Mouse (Mus musculus): ENCODE data around the gene Tpcn1. TPM values are rescaled to one million over a fixed set of nuclear protein-coding genes. Genes with fewer than 3 reads are reported as not detected.

Gene Tpcn1
- polyA plus RNA-seq, 1 experiment = 39.9 TPM

DNA sequence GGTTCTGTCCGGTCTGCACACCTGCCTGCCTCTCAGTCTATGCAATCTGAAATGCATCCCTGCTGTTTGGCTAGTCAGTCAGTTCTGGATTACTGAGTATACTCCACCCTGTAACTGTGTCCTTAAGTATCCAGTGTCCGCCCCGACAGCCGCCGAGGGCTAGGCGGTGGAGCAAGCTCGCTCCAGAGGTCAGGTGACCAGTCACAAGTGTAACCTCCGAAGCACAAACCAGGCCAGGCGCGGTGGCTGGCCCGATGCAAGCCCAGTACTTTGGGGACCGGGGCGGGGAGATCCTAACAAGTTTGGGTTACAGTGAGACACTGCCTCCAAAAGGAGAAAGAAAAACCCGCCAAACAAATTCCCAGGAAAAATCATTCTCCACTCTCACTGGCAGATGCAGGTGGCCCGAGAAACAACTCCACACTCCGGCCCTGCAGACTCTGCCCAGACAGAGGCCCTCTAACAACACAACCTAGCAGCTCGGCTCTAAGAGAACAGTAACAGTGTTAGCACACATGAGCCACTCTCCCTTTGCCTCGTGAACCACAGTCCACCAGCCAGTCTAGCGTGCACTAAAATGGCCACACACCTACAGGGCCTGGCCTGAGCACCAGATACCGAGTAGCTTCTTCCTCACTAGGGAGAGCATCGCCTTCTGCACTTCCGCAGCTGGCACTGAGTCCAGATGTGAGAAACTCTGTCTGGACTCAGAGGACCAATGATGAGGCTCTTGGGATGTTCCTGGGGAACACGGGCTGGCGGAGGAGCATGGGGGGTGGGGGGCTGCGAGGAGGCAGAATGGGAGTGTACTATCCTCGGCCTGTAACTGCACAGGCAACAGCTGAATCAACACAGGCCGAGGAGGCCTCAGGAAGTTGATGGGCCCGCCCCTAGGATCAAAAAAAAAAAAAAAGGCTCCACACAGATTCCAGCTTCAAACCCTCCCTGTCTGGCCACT is 25.2 kb downstream of the Tpcn1 start:
- no peak for DNase-seq (ENCODE audit: extremely low spot score in 1 of 2, low spot score in 1 of 2)

DNA sequence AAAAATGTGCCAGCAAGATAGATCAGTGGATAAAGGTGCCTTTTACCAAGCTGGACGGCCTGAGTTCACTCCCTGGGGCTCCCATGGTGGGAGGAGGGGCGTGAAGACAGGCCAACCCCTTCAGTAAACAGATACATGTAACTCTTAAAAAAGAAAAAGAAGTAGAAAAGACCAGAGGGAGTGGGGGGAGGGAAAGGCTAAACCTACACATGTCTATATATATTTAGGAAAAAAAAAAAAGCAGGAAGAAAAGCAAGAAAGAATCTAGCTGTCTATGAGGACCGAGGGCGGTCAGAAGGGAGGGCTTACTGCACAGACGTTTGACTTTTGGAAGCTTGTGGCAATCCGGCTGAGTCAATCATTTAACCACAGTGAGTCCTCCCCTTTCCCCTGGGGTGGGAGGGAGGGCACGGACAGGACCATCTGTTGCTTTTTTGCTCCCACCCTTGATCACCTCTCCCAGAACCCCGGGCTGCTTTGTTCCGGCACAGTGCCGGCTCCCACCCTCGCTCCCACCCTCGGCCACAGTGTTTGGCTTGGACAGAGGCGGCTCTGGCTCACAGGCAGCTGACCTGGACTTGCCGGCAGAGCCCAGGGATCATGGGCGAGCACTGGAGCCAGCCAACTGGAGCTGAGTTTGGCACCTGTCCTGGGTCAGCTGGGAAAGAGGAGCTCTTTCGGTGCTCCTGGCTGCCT is 27.7 kb downstream of the Tpcn1 start:
- peak; percentile 42 to 49 for DNase-seq (ENCODE audit: extremely low spot score in 1 of 2, low spot score in 1 of 2)

DNA sequence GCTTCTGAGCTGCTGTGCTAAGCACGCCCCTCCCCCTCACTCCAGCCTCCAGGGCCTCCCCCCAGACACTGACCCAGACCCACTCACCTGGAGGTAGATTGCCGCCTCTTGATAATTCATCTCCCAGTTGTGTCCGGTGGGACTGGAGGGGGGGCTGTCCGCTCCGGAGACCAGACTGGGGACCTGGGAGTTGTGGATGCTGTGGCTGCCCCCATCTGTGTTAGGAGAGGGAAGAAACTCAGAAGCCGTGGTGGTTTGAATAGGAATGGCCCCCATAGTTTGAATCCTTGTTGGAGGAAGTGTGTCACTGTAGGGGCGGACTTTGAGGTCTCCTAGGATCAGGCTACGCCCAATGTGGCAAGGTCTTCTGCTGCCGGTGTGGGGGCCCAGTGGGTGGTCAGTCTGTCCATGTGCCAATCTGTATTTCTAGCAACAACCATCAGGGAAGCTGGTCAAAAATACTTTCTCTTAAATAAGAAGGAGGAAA is 28.3 kb downstream of the Tpcn1 start:
- DNase-seq (ENCODE audit: extremely low spot score in 1 of 2, low spot score in 1 of 2) = peak in 1 of 2 experiments; percentile 32

DNA sequence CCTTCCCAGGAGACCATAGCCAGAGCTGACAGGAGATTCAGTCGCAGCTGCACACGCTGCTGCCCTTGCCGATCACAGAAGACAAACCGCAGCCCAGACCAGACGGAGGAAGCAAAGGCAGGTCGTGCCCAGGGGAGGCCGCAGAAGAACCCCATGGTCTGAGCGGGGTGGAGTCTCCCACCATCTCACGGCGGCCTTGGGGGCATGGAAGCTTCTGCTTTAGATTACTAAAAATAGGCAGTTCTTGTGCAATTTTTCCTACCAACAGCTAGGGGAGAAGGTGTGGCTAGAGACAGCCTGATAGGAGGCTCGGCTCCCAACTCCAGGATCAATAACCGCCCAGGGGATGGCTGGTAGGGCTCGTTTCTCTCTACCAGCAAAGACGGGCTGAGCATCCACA is 29.7 kb downstream of the Tpcn1 start:
- DNase-seq (ENCODE audit: extremely low spot score in 1 of 2, low spot score in 1 of 2) = no peak

DNA sequence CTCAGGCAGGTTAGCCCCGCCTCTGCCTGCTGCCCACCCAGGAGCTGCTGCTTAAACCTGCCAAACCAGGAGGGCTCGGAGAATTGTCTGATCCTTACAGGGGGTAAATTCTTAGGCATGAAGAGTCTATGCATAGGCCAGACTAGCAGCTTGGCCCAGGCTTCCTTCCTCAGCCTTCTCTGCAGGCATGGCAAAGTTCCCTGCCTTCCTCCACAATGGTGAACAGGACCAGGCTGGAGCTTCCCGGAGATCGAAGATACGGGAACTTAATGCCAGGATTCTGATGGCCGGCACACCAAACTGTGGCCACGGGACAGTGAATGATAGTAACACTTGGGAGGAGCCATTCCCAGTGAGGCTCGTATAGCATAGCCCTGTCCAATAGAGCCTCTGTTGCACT is 30.4 kb downstream of the Tpcn1 start:
- DNase-seq (ENCODE audit: extremely low spot score in 1 of 2, low spot score in 1 of 2) = no peak

DNA sequence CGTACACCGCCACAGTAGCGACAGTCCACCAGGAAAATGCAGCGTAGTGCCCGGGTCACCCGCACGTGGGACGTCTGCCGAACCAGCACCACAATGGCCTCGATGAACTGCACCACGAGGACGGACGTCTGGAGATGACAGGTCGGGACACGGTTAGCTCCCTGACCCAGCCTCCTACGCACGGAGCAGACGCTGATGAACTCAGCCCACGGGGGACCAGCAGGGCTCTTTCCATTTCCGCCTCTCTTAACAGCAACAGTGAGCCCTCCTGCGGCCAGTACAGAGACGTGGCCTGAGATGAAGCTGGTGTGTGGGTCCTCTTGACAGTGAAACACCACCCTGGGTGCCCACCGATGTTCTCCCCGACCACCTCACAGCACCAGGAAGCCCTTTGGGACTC is 32.6 kb downstream of the Tpcn1 start:
- DNase-seq (ENCODE audit: extremely low spot score in 1 of 2, low spot score in 1 of 2) = no peak

DNA sequence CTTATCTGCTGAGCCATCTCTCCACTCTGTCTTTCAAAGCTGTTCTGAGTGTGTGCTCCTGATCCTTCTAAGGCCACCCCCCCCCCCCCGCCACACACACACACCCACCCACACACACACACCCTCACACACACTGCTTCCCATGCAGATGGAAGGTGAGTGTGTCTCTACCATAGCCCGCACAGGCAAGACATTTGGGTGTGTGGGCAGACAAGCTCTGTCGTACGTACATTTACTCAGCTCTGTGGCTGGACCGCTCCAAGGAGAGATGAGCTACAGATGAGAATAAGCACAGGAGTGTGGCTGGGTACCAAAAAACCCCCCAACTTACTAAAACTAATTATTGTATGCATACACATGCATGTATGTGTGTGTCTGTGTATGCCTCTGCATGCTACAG is 37.8 kb downstream of the Tpcn1 start:
- no peak for DNase-seq (ENCODE audit: extremely low spot score in 1 of 2, low spot score in 1 of 2)

DNA sequence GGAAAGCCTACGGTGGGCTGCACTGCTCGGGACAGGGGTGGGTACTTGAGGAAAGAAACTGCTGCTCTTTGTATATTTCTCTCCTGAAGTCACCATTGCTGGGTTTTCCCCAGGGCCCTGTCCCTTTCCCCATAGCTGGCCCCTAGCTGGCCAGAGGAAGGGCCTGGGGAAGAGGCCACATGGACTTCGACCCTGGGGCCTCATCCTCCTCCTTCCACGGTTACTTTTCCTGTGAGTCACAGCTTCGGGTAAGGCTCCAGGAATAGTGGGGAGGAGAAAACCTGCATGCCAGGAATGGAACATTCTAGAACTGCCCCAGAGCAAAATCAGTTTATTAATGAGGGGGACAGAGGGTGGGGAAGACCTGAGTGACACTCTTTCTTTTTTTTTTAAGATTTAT is 38.3 kb downstream of the Tpcn1 start:
- DNase-seq (ENCODE audit: extremely low spot score in 1 of 2, low spot score in 1 of 2) = no peak

DNA sequence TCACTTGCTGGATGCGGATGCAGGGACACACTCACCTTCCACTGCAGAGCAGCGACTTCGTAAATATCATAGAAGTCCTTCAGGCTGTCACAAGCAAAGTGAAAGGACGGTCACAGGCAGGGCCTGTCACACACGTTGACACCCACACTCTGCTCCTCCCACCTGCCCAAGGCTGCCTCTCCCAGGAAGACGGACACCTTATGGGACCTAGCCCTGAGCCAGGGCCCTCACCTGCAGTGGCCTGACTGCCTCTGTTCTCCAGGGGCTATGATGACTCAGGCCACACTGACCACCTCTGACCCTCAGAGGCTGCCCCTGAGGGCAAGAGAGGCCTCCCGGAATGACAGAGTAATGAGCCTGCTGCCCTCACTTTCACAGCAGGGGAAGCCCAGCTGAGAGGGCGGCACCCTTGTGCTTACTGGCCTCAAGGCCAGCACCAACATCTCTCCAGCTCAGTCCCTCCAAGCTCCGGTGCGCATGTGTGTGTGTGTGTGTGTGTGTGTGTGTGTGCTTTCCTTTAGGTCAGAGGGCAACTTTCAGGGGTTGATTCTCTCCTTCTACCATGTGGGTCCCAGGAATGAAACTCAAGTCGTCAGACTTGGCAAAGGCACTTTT is 40.1 kb downstream of the Tpcn1 start:
- DNase-seq (ENCODE audit: extremely low spot score in 1 of 2, low spot score in 1 of 2) = no peak

DNA sequence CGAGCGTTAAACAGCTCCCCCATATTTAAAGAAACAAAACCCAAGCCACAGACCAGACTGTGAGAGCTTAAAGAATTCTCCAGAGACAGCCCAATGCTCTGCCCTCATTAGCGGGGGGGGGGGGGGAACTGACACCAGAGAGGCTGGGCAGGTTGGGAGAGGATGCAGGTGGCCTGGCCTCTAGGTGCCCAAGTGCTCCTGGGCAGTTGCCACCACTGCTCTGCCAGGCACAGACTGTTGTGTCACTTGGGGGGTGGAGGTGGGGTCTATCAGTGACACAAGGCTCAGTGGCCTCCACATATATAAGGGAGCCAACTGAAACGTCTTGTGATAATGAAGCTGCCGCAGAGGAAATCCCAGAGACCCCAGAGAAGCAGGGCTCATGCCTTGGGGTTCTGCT is 51.8 kb downstream of the Tpcn1 start:
- no peak for DNase-seq (ENCODE audit: extremely low spot score in 1 of 2, low spot score in 1 of 2)

DNA sequence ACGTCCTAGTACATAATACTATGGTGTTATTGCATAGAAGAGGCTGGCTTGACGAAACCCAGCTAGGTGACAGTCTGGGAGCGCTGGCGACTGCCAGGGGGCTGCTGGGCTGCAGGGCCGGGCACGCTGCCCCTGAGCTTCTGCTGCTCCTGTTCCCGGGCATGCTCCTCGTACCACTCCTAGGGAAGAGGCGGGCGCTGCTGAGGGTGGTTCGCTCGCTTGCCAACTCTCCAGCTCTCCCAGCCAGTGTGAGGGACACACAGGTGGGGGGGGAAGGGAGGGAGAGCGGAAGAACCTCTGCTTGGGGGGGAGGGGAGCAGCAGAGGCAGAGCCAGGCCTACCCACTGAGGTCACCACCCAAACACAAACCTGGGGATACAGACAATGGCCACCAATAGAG is 52.4 kb downstream of the Tpcn1 start:
- peak in 1 of 2 experiments; percentile 48 for DNase-seq (ENCODE audit: extremely low spot score in 1 of 2, low spot score in 1 of 2)

DNA sequence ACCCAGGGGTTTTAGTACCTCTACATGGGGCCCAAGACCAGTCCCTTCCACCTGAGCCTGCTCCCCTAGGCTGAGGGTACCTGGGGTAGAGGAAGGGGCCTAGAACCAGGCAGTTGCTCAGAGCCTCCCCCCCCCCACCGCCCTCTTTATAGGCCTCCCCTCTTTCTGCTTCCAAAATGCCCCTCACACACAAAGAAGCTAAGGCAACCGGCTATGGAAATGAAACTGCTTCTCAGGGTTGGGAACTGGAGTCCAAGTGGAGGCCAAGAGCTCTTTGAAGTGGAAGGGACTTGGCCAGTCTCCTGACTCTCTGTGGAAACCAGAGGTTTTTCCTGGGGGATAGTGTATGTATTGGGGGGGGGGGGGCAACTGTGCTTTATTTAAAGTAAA is 53.8 kb downstream of the Tpcn1 start:
- no peak for DNase-seq (ENCODE audit: extremely low spot score in 1 of 2, low spot score in 1 of 2)

DNA sequence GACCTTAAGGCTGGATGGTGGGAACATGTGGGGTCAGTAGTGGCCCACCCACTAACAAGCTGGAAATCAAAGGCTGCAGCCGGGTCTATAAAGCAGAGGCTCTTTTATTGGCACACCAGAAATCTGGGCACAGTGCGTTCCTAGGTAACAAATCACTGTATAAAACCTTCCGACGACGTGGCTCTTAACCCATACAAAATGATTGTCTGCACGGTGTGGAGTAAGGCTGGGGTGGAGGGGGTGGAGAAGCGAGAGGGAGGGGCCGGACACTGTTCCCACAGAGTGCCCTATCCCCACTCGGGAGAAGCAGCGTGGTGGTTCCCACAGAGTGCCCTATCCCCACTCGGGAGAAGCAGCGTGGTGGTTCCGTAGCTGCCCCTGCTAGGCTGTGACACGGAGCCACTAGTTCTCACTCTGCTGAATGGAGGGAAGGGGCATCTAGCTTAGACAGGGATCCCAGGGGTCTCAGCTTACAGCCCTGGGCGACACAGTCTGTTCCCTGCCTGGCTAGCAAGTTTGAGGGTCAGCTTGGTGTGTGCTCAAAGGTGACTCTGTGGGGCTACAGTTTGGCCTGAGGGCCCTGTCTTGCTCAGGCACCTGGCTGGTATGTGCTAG is 54.3 kb downstream of the Tpcn1 start:
- no peak for DNase-seq (ENCODE audit: extremely low spot score in 1 of 2, low spot score in 1 of 2)

DNA sequence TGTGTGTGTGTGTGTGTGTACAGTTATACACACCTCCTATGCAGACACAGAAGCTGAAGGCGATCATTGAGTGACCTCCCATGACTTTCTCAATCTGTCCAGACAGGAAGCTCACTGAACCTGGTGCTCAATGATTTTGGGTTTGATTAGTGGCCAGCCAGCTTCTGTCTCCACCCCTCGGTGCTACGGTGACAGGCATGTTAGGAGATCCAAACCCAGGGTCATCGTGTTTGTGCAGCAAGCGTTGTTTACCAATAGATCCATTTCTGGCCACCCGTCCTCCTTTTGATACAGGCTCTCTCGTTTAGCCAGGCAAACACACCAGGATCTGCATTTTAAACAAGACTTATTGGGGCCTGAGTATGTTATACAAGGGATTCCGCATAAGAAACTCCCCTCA is 56.8 kb downstream of the Tpcn1 start:
- no peak for DNase-seq (ENCODE audit: extremely low spot score in 1 of 2, low spot score in 1 of 2)

DNA sequence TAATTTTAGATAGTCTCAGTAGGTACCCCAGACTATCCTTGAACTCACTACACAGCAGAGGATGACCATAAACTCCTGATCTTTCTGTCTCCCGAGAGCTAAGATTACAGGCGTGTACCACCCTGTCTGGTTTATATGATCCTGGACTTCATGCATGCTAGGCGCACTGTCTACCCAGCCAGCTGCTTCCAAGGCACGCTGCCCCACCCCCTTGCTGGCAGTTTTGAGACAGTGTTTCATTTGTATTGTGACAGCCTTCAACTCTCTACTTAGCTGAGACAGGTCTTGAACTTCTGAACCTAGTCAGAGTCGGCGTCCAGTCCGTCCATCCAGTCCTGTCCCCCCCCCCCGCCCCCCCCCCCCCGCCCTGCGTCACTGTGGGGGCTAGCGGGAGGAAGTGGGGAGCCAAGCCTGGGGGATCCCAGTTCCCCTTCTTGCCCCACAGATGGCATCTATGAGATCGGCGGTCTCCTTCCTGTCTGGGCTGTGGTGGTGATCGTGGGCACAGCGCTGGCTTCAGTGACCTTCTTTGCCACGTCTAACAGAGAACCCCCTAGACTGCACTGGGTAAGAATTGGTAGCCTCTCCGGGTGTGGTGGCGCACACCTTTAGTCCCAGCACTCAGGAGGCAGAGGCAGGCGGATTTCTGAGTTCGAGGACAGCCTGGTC is 61.0 kb downstream of the Tpcn1 start:
- no peak for DNase-seq (ENCODE audit: extremely low spot score in 1 of 2, low spot score in 1 of 2)

DNA sequence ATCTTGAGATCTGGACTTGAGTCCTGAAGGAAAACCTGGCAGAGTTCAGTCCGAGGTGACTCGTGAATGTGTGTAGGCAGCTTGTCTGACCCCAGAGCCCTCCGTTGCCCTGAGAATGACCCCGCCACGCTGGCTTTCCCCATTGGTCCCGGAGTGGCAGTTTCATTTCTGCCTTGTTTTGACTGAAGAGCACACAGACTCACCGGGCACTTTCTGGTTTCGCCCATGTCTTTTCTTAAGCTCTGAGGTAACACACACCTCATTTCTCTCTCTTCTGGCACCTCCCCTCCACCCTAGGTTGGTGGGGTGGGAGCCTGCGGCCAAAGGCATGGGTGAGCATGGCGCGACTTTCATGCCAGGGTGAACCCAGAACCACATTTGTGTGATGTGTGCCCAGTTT is 62.2 kb downstream of the Tpcn1 start:
- no peak for DNase-seq (ENCODE audit: extremely low spot score in 1 of 2, low spot score in 1 of 2)

DNA sequence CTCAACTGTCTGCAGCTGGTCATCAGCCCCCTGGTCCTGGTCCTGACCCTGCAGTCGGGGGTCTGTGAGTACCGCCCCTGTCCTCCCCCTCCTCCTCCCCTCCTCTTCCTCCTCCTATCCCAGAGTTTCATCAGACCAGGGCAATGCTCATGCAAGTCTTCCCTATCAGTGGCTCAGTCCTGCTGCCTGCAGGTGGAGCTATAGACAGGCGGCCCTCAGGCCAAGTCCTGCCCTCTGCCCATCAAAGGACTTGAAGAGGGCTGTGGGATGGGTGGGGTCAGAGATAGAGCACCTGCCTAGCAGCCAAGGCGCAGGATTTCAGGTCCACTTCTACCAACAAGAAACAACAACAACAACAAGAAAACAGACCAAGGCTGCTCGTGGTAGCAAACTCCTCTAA is 62.7 kb downstream of the Tpcn1 start:
- no peak for DNase-seq (ENCODE audit: extremely low spot score in 1 of 2, low spot score in 1 of 2)

DNA sequence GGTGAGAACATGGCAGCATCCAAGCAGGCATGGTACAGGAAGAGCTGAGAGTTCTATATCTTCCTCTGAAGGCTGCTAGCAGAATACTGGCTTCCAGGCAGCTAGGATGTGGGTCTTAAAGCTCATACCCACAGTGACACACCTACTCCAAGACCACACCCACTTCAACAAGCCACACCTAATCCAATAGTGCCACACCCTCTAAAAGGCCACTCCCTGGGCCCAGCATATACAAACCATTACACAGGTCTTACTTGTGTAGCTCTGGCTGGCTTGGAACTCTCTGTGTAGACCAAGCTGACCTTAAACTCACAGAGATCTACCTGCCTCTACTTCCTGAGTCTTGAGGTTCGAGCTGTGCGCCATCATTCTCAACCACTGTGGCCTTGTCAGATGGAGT is 63.7 kb downstream of the Tpcn1 start:
- DNase-seq (ENCODE audit: extremely low spot score in 1 of 2, low spot score in 1 of 2) = no peak

DNA sequence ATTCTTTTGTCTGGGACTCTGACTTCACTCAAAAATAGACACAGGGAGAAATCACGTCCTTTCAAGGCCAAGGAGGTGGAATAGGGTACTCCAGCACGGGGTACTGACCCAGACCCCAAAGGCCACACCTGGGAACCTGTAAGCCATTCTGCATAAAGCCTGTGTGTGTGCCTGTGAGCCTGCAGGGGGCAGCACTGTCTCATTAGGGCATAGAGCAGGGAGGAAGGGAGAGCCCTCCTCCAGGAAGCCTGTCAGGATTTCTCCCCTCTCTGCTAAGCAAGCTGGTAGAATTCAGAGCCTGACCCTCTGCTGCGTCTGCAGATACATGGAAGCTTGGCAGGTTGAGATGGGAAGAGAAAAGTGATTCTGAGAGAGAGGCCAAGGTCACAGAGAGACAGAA is 65.8 kb downstream of the Tpcn1 start:
- no peak for DNase-seq (ENCODE audit: extremely low spot score in 1 of 2, low spot score in 1 of 2)

DNA sequence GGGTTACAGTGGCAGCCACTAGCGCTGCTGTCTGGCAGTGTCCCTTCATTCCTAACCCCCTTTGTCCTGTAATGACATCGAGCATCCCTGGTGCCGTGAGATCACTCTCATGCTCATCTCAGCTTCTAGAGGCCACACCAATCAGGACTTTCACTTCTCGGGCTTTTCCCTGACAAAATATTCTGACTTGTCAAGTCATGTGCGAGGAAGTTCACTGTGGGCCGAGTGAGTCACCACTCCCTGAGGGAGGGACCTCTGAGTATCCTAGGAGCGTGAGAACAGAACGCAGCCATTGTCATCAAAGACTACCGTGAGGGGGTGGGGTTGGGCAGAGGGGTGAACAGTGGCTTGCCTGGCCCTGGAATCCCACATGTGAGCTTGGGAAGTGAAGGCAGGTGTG is 70.9 kb downstream of the Tpcn1 start:
- DNase-seq (ENCODE audit: extremely low spot score in 1 of 2, low spot score in 1 of 2) = no peak

All from frontal cortex, adult 2 months (tissue).